Mouse (Mus musculus) gastrocnemius, postnatal 10 days (tissue): Measurements from ENCODE around the gene Vmn1r40. TPM values are rescaled to one million over a fixed set of nuclear protein-coding genes. Genes with fewer than 3 reads are reported as not detected.

Experiments used
- total RNA-seq, 2 experiments: library from RNA; stranded (reverse); gene quantifications; 2 replicates each; pipeline ENCODE4 v1.2.3; 2021

The Vmn1r40 gene
- total RNA-seq, 2 experiments from 2014 or later = not detected

Other genes with a start within 250 kb of the Vmn1r40 start
- gene Chchd6, start 111.9 kb upstream of the Vmn1r40 start, total RNA-seq = 1 to 10 TPM; 5.3 to 5.7 TPM
- gene Txnrd3, start 63.6 kb upstream of the Vmn1r40 start, total RNA-seq = 1 to 10 TPM; 9.1 TPM
- gene Vmn1r41, start 33.2 kb downstream of the Vmn1r40 start, total RNA-seq = not detected
- gene Vmn1r42, start 168.9 kb downstream of the Vmn1r40 start, total RNA-seq = not detected
- gene Vmn1r43, start 168.9 kb downstream of the Vmn1r40 start, total RNA-seq = not detected
- not detected for gene Vmn1r44, start 176.1 kb downstream of the Vmn1r40 start, total RNA-seq
- not detected for gene Vmn1r45, start 233.1 kb downstream of the Vmn1r40 start, total RNA-seq